Mouse (Mus musculus) CD8-positive naive resting alpha-beta T cell, adult 2 months (primary cell): ENCODE results near the gene Grk5.
"Not testable (repeated sequence)": the region's sequence is repeated elsewhere in the genome, so short reads cannot be mapped to it uniquely, and the experiment has no call there.

Source experiments
- DNase-seq, 2 experiments: peaks; one replicate each; pipeline ENCODE4 v3.0.0; 2022; ENCODE audit warnings: low read depth in 2 of 2, low spot score in 2 of 2

Gene Grk5

GRCm38 (mm10) chr19:60889714-60890315, at the start of gene Grk5:
Gene Grk5 (plus strand): TSS chr19:60889749.
- peak; percentile 87 to 89 for DNase-seq

DNA sequence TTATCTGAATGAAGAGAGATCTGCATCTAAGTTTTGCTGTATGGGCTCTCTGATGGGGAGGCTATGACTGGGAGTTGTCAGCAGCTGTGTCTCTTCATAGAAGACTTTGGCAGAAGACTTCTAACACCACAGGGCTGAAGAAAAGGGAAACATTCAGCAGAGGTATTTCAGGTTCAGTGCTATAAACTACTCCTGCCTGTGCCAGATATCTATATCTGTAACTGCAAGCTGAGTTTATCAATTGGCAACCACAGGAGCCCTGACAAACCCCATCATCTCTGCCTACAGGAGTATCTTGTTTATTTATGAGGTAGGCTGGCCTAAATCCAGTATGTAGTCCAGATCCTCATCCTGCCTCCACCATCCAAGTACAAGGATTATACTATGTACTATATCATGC, 46.2 kb upstream of the Grk5 start:
- no peak for DNase-seq

GRCm38 (mm10) chr19:60845731-60846130, 43.8 kb upstream of the Grk5 start:
- DNase-seq = no peak

DNA sequence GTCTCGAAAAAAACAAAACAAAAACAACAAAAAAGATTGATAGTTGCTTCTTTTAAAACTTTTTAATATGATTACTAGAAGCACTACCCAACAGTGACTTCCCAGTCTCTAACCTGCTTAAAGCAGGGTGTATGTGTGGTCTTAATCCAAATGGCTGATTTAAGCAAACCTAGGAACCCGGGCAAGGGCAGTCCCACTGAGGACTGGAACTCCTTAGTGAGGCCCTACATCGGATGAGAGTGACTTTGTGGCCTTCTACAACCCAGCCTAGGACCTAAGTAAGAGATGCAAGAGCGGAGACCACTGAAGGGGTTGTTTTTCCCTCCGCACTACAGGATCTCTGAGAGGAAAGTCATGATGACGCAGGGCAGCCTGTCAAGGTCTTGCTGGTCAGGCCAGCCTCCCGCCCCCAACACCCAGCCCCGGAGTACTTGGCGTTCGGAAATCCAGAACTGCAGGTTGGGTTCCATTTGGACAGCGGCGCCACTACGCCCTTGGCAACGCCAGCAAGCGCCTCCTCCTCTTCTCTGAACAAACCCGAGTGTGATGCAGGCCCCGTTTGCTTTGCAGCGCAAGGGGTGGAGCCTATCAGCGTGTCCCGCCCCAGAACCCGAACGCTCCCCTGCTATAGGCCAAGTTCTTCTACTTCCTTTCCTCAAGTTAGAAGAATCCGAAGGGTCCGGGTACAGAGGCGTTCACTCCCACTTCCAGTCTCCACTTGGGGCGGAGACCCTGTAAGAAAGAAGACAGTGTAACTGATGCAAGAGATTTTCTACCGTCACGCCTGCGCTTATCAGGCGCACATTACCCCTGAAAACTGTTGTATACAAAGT, 28.5 kb upstream of the Grk5 start, which contains the start of gene Sfxn4:
TSS of gene Sfxn4 (minus strand) at position 612 of the 833 bp plus-strand sequence.
- DNase-seq = peak; percentile 84 to 88

- not testable (repeated sequence) for DNase-seq
These were observed 23.4 kb upstream of the Grk5 start for GRCm38 (mm10) chr19:60866169-60866568.

DNA sequence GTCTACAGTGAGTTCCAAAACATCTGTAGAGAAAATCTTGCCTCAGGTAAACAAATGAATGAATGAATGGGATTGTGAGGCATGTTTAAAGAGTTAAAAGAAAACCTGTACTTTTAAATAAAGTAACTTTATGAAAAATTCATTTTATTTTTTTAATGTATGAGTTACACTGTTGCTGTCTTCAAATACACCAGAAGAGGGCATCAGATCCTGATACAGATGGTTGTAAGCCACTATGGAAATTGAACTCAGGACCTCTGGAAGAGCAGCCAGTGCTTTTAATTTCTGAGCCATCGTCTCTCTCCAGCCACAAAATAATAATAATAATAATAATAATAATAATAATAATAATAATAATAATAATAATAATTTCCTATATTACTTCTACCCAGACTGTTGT, 19.1 kb upstream of the Grk5 start:
- DNase-seq = no peak

DNA sequence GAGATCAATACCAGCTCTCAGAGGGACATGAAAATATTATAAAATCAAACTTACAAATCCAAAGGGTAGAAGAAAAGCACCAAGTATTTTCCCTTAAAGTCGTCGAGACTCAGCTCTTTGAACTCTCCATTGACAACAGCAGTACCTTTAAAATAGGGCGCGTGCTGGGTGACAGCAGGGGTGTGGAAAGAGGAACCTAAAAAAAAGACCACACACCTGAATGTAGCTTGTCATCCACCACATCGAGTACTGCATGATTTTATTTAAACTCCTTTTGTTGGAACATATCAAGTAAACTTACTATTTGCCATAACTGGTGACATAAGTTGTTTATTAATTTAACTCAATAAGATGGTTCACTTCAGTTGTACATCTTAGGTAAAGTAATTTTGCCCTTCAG, 18.2 kb upstream of the Grk5 start:
- DNase-seq = no peak

GRCm38 (mm10) chr19:60872272-60872671, 17.3 kb upstream of the Grk5 start:
- no peak for DNase-seq

DNA sequence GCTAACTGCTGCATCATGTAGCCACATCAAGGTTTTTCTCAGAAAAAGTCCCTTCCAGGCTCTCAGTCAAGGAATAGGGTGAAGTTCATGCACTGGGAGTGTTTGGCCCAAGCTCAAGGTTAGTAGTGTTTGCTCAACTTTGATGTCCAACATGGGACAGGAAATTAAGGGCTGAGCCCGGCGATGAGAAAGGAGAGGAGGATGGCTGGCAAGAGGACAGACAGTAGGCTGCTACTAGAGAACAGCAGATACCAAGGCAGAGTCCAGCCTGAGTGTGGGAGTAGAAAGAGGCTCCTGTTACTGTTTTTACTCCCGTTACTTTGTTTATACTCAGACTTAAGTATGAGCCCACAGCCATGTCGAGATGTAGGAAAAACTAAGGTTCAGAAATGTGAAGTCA, 16.0 kb upstream of the Grk5 start:
- no peak for DNase-seq

- DNase-seq = peak; percentile 96 to 99
These were observed 15.4 kb upstream of the Grk5 start, which contains the start of gene Prdx3 for GRCm38 (mm10) chr19:60874064-60874694. Gene Prdx3 (minus strand): TSS chr19:60874556.

- no peak for DNase-seq
These were observed 6.4 kb upstream of the Grk5 start for GRCm38 (mm10) chr19:60883129-60883528.

- no peak for DNase-seq
These were observed 1.9 kb upstream of the Grk5 start for GRCm38 (mm10) chr19:60887637-60888036.

DNA sequence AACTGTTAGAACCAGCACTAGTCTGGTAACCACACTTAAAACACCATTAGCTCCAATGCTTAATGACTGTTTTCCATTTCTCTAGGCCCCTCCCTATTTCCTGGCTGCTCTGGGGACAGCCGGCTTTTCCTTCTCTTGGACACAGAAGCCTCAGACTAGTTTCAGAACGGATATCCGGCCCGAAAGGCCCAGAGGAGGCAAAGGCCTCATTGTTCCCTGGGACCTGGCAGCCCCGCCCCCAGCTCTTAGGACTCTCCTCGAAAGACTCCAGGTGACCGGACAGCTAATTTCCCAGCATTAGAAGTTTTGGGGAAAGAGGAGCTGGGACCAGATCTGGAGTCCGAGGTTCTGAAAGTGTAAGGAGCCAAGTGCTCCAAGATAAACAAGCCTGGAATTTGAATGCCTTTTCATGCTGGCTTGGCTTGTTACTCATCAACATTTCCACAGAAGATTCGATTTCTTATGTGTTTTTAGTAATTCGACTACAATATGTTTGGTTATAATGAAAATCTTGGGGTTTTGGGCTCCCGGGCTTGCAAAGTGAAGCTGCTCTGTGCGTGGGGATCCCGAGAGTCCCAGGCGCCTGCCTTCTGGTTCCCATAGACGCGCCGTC, 342 bp upstream of the Grk5 start:
- no peak for DNase-seq

DNA sequence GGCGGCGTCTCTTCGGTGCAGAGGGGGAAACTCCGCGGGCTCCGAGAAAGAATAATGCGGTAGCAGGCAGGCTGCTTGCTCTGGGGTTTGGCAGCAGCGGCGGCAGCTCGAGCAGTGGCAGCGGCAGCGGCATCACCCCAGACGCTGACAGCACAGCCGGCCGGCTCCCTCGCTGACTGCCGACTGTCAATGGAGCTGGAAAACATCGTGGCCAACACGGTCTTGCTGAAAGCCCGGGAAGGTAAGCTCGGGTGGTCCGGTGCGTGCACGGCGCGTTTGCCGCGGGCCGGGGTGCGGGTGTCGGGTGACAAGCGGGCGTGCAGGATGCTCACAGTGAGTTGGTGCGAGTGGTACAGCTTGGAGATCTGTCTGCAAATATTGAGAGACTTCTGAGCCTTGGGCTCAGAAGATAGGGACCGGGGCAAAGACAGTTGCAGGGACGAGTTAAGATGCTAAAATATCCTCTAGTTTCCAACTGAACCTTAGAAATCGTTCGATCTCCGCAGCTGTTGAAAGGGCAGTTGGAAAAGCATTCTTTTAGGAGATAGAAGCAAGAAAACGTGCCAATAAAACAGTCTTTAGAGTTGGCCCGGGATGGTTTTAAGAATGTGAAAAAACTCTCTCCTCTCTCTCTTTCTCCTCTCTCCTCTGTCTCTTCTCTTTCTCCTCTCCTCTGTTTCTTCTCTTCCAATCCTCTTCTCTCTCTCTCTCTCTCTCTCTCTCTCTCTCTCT, 1.0 kb downstream of the Grk5 start:
- peak in 1 of 2 experiments; percentile 43 for DNase-seq

GRCm38 (mm10) chr19:60891123-60891470, 1.5 kb downstream of the Grk5 start:
- DNase-seq = no peak

GRCm38 (mm10) chr19:60891934-60892547, 2.5 kb downstream of the Grk5 start:
- peak; percentile 61 to 75 for DNase-seq

GRCm38 (mm10) chr19:60895251-60895880, 5.8 kb downstream of the Grk5 start:
- no peak for DNase-seq

- no peak for DNase-seq
These were observed 13.6 kb downstream of the Grk5 start for GRCm38 (mm10) chr19:60903139-60903538.

DNA sequence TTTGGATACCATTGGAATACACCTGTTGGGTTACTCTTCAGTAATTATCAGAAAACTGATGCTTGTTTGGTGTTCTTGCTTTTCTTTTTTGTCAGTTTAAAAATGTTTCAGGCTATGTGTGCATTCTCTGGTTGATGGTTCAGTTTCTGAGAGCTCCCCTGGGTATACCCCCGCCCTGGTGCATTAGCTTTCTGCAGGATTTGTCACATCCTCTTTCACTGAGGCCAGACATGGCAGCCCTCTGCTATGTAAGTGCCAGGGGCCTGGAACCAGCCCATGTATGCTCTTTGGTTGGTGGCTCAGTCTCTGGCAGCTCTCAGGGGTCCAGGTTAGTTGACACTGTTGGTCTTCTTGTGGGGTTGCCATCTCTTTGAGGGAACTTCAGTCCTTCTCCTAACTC, 14.4 kb downstream of the Grk5 start:
- DNase-seq = no peak

DNA sequence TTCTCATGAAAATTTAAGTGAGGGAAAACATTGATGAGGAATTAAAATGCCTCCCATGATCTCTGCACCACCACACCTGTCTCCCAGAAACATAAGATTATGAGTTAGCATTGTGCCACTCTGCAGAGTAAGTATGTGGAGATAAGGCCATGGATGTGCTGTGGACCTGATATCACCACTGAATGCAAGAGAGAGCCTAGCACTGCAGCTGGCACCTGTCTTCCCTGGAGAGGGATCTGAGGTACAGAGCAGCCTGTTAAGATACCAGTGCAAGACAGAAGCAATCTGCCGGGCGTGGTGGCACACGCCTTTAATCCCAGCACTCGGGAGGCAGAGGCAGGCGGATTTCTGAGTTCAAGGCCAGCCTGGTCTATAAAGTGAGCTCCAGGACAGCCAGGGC, 15.9 kb downstream of the Grk5 start:
- DNase-seq = no peak
